Mouse (Mus musculus) heart, embryonic 14.5 days (tissue): ENCODE results near the gene Man1c1. TPM values are rescaled to one million over a fixed set of nuclear protein-coding genes. Genes with fewer than 3 reads are reported as not detected.

Experiments used
- ATAC-seq: fragments of 200-750 bp; cut with Nextera tagmentation; 2 replicates; pipeline ENCODE4 v1.8.0; 2017; ENCODE audit warnings: low read depth, moderate TSS enrichment; ENCODE audit not compliant: insufficient number of reproducible peaks, insufficient read depth, low FRiP score
- H3K27ac ChIP-seq, 2 experiments: fragments of 200-500 bp in 1 of 2; fragments of 300-500 bp in 1 of 2; sonication (generic) in 1 of 2; replicated peaks in 1 of 2; 2 replicates each; pipeline ENCODE4 v1.5.1; 2012 to 2014; ENCODE audit warnings: low read depth in 2 of 2, low read length in 2 of 2, control low read depth in 1 of 2, mild to moderate bottlenecking in 1 of 2, mixed read lengths in 1 of 2; ENCODE audit not compliant: control insufficient read depth in 1 of 2, insufficient read depth in 1 of 2
- H3K27me3 ChIP-seq: fragments of 300-500 bp; sonication (generic); 2 replicates; pipeline ENCODE4 v1.6.1; 2014; ENCODE audit warnings: mild to moderate bottlenecking, low read length, control low read depth; ENCODE audit not compliant: control insufficient read depth, insufficient read depth
- H3K36me3 ChIP-seq: fragments of 300-500 bp; sonication (generic); 2 replicates; pipeline ENCODE4 v1.6.1; 2014; ENCODE audit warnings: mild to moderate bottlenecking, control low read depth, low read length, mixed read lengths; ENCODE audit not compliant: control insufficient read depth, insufficient read depth
- H3K4me1 ChIP-seq, 2 experiments: fragments of 200-500 bp in 1 of 2; fragments of 300-500 bp in 1 of 2; sonication (generic) in 1 of 2; 2 replicates each; pipeline ENCODE4 v1.6.1; 2012 to 2014; ENCODE audit warnings: low read length in 2 of 2, control low read depth in 1 of 2, mixed read lengths in 1 of 2; ENCODE audit not compliant: control insufficient read depth in 2 of 2, insufficient read depth in 2 of 2
- H3K4me2 ChIP-seq: fragments of 300-500 bp; sonication (generic); 2 replicates; pipeline ENCODE4 v1.6.1; 2014; ENCODE audit warnings: mild to moderate bottlenecking, low read length
- H3K4me3 ChIP-seq, 2 experiments: fragments of 200-500 bp in 1 of 2; fragments of 300-500 bp in 1 of 2; sonication (generic) in 1 of 2; 2 replicates each; pipeline ENCODE4 v1.5.1; 2012 to 2014; ENCODE audit warnings: low read length in 2 of 2, mild to moderate bottlenecking in 2 of 2, control low read depth in 1 of 2, low read depth in 1 of 2, moderate library complexity in 1 of 2; ENCODE audit not compliant: control insufficient read depth in 1 of 2, insufficient read depth in 1 of 2
- H3K9ac ChIP-seq: fragments of 300-500 bp; sonication (generic); 2 replicates; pipeline ENCODE4 v1.6.1; 2014; ENCODE audit warnings: mild to moderate bottlenecking, low read length
- H3K9me3 ChIP-seq: fragments of 300-500 bp; sonication (generic); 2 replicates; pipeline ENCODE4 v1.6.1; 2016; ENCODE audit warnings: low read length, control low read depth; ENCODE audit not compliant: control insufficient read depth
- WGBS: fragments of 180-500 bp; shearing (Covaris S2); extraction: QIAGEN DNeasy Blood & Tissue Kit; methylation state at CpG from one replicate; pipeline ENCODE4 v1.1.7; 2014; 5-methylcytosine and 5-hydroxymethylcytosine counted together
- polyA plus RNA-seq: library from polyadenylated mRNA; unstranded; fragments of >200 nt; fragmentation: Nextera tagmentation; extraction: Ambion mirVana; gene quantifications from 2 replicates; pipeline ENCODE4 v1.2.1, GENCODE M21; 2014

The Man1c1 gene
- polyA plus RNA-seq, 1 experiment from 2014 or later = 7.8 TPM

DNA sequence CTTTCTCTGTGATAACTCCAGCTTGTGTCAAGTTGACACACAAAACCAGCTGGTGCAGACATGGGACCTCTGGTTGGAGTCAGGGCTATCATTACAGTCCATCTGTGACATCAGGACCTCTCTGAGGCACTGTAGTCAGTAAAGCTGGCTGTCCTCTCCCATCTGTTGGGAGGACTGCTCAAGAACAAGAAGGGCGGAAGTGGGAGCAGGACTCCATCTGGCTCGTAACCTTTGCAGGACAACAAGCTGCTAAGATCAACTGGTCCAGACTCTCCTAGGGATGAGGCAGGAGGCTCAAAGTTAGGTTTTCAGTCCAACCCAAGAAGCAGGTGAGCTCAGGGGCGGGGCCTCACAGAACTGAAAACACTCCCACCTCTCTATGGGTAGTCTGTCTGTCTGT is 29.1 kb downstream of the Man1c1 start:
- no peak for ATAC-seq
- 90% methylated on average over 3 of the region's 3 CpGs for WGBS
- no peaks in the 10 kb centered on the region for H3K9me3 ChIP-seq
- 0 out of 4 replicates have a peak overlapping the region, but pooled peaks of 1 of the 2 experiments have one; percentile 45 for H3K27ac ChIP-seq
- H3K4me3 ChIP-seq = no peak overlapping the region
- no peaks in the 10 kb centered on the region for H3K36me3 ChIP-seq
- no peak overlapping the region for H3K4me2 ChIP-seq
- peaks cover 21 to 32% of the 10 kb centered on the region in 2 experiments for H3K4me1 ChIP-seq
- H3K9ac ChIP-seq = no peak overlapping the region
- no peaks in the 10 kb centered on the region for H3K27me3 ChIP-seq

GRCm38 (mm10) chr4:134673882-134674463 is 30.1 kb downstream of the Man1c1 start:
- no peak for ATAC-seq
- WGBS = 84% methylated on average over 12 of the region's 12 CpGs
- no peak overlapping the region for H3K9ac ChIP-seq
- no peaks in the 10 kb centered on the region for H3K27me3 ChIP-seq
- no peak overlapping the region for H3K4me3 ChIP-seq
- H3K4me1 ChIP-seq = peaks cover 26 to 40% of the 10 kb centered on the region in 2 experiments
- no peaks in the 10 kb centered on the region for H3K9me3 ChIP-seq
- H3K4me2 ChIP-seq = no peak overlapping the region
- no peak overlapping the region for H3K27ac ChIP-seq
- H3K36me3 ChIP-seq = no peaks in the 10 kb centered on the region

DNA sequence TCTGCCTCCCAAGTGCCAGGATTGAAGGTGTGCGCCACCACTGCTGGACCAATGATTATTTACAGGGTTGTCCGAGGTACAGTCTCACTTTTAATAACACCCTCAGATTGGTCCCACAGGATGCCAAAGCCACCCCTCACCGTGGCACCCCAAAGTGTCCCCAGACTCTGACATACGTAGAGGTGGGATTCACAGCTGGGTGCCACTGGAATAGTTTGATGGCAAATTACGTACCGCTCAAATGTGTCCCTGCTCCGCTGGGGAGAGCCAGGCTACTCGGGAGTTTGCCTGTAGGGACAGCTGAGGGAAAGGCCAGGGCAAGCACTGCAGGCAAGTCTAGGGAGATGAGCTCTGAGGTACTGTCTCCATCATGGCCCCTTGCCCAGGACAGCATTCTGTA is 30.9 kb downstream of the Man1c1 start:
- Histone ChIP-seq H3K9me3 (no peaks in the 10 kb centered on the region), H3K9ac (no peak overlapping the region), H3K27me3 (no peaks in the 10 kb centered on the region), H3K27ac (no peak overlapping the region), H3K4me1 (peaks cover 25 to 39% of the 10 kb centered on the region in 2 experiments), H3K4me3 (no peak overlapping the region), H3K36me3 (no peaks in the 10 kb centered on the region), H3K4me2 (no peak overlapping the region)
- no peak for ATAC-seq
- WGBS = 92% methylated on average over 8 of the region's 8 CpGs

DNA sequence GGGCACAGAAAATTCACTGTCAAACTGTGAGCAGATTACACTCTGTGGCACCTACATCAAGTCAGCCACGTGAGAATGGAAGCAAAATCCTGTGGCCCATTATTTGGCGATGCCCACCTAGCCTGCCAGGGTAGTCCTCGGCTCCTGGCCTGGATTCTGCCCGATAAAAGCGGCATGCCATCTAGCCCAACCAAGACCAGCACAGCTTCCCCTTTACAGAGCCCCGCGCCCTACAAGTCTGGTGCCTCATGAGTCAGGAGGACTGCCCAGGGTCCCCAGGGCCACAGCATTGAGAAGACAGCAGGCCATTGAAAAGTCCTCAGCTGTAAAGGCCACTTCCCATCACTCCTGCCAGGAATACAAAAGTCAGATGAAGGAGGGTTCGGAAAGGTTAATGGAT is 31.8 kb downstream of the Man1c1 start:
- Histone ChIP-seq H3K9me3 (no peaks in the 10 kb centered on the region), H3K4me2 (no peak overlapping the region), H3K9ac (no peak overlapping the region), H3K4me3 (no peak overlapping the region), H3K4me1 (peaks cover 19 to 32% of the 10 kb centered on the region in 2 experiments), H3K27me3 (no peaks in the 10 kb centered on the region), H3K27ac (no peak overlapping the region), H3K36me3 (no peaks in the 10 kb centered on the region)
- ATAC-seq = no peak
- WGBS = 86% methylated on average over 8 of the region's 8 CpGs

DNA sequence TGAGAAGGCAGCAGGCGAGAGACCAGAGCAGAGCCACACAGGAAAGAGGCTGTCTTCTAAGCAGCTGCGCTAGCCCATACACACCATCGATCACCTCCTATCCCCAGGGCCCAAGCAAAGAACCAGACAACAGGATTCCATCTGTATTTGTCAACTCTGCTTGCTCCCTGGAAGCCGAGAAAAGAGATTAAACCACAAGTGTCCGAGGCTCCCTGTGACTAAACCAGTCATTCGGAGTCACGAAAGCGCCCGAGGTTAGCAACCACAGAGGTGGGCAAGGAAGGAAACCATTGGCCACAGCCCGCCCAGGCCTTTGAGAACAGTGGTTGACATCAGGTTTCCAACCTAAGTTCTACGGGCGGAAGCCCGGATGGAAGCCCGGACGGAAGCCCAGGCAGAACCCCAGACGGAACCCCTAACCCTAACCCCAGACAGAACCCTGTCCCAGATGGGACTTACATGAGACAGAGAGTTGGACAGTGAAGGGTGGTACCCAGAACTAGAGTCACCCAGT is 32.4 kb downstream of the Man1c1 start:
- Histone ChIP-seq H3K27ac (no peak overlapping the region), H3K4me2 (no peak overlapping the region), H3K9ac (no peak overlapping the region), H3K4me3 (no peak overlapping the region), H3K9me3 (no peaks in the 10 kb centered on the region), H3K4me1 (peaks cover 17 to 31% of the 10 kb centered on the region in 2 experiments), H3K27me3 (no peaks in the 10 kb centered on the region), H3K36me3 (no peaks in the 10 kb centered on the region)
- 88% methylated on average over 16 of the region's 16 CpGs for WGBS
- no peak for ATAC-seq

DNA sequence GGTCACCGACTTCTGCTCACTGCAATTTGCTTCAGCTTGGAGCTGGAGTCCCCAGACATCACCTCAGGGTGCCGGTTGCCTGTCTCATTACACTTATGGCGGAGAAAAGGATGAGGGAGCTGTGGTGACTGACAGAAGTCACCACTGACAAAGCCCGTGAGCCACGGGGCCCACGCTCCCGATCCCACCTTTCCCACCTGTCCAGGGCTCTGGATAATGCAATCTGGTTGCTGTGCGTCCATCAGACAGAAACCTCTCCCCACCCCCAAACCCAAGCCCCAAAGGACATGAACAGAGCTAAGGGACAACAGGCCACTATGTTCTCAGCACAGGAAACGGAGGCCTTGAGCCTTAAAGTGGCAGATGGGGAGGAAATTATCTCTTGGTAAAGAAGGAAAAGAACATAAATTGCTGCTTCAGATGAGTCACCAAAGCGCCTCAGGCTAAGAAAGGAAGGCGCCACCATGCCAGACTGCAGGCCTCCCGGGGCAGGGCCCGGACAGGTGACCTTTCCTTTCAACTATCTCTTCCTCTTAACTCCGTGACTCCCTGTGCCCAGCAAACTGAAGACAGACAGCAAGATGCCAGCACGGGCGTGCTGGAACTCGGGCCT is 34.2 kb downstream of the Man1c1 start:
- Histone ChIP-seq H3K27me3 (no peaks in the 10 kb centered on the region), H3K4me2 (no peak overlapping the region), H3K9me3 (no peaks in the 10 kb centered on the region), H3K27ac (no peak overlapping the region), H3K36me3 (no peaks in the 10 kb centered on the region), H3K4me3 (no peak overlapping the region), H3K9ac (no peak overlapping the region), H3K4me1 (peaks cover 9 to 14% of the 10 kb centered on the region in 2 experiments)
- ATAC-seq = no peak
- WGBS = 56% methylated on average over 17 of the region's 17 CpGs

- Histone ChIP-seq H3K4me3 (no peak overlapping the region), H3K9me3 (no peaks in the 10 kb centered on the region), H3K4me2 (no peak overlapping the region), H3K36me3 (no peaks in the 10 kb centered on the region), H3K27me3 (no peaks in the 10 kb centered on the region), H3K4me1 (peaks cover 10 to 14% of the 10 kb centered on the region in 2 experiments), H3K27ac (no peak overlapping the region), H3K9ac (no peak overlapping the region)
- 49% methylated on average over 12 of the region's 12 CpGs for WGBS
- ATAC-seq = no peak
Observed at GRCm38 (mm10) chr4:134668355-134669028, 35.6 kb downstream of the Man1c1 start.
